Comparison of ENCODE assay signal across 23 mouse cellular contexts in genomic region chr14:89610670-89611069, GRCm38 (mm10).
DNase-seq lines count a peak whose midpoint lies in the region; ATAC-seq and TF ChIP-seq lines count a peak whose summit lies in the region.
"Had no signal": no experiment of that assay in that cellular context is flagged by ENCODE, and none has a peak within 500 bp of the region (broad histone marks: within the 10 kb centered on the region; RNA-seq: fewer than 3 reads in every experiment).

No protein-coding gene starts in this region.

- H3K9me3 ChIP-seq in liver, postnatal 0 days (ENCODE audit: low read length): no peaks in the 10 kb centered on the region
- H3K9me3 ChIP-seq in limb, embryonic 10.5 days (replicated peaks): no peaks in the 10 kb centered on the region
- H3K9me3 ChIP-seq: embryonic facial prominence, embryonic 13.5 days; forebrain, embryonic 13.5 days; heart, embryonic 10.5 days; intestine, embryonic 15.5 days had no signal

- no peak for TF ChIP-seq EP300 in liver, postnatal 0 days (IDR thresholded peaks at IDR 0.05; ENCODE audit: low read depth)

- no peak for TF ChIP-seq CTCF in liver, adult 2 months (IDR thresholded peaks at IDR 0.05; ENCODE audit: low read depth, low read length)
- no peak for TF ChIP-seq CTCF in liver, postnatal 0 days (IDR thresholded peaks at IDR 0.05; ENCODE audit: low read depth)

- H3K27ac ChIP-seq in liver, adult 2 months (replicated peaks; ENCODE audit: insufficient read depth, low read depth, low read length): no peak overlapping the region
- H3K27ac ChIP-seq in liver, postnatal 0 days (ENCODE audit: low read depth): no peak overlapping the region
- H3K27ac ChIP-seq in limb, embryonic 10.5 days: no peak overlapping the region
- H3K27ac ChIP-seq: embryonic facial prominence, embryonic 13.5 days; forebrain, embryonic 13.5 days; gastrocnemius, adult 2 months; heart, embryonic 10.5 days; hindbrain, embryonic 14.5 days; intestine, embryonic 15.5 days had no signal

- DNase-seq in liver, adult 2 months (ENCODE audit: extremely low read depth, low read depth, low spot score): peak; percentile 60
- DNase-seq in liver, postnatal 0 days: no peak
- DNase-seq in 3134 (ENCODE audit: extremely low read depth, insufficient read length, low spot score): peak; percentile 30
- DNase-seq in Muller cell, postnatal 12 days (ENCODE audit: inconsistent ontology term): peak; percentile 95
- DNase-seq in fibroblast of lung, adult 2 months (ENCODE audit: low read depth): peak; percentile 52
- DNase-seq in gastrocnemius, postnatal 36 days: no peak
- DNase-seq in limb, embryonic 10.5 days (ENCODE audit: low spot score): no peak
- DNase-seq: adrenal gland, postnatal 10 days; B cell, adult 2 months; cerebellum, adult 11-12 months; cerebellum, adult 9-11 months; cerebellum, postnatal 36 days; gastrocnemius, adult 2 months; gastrocnemius, postnatal 25 days; heart, adult 11 months; heart, postnatal 14 days had no signal

- 61% methylated on average over 2 of the region's 2 CpGs for WGBS in liver, adult 2 months
- 56% methylated on average over 2 of the region's 2 CpGs for WGBS in liver, postnatal 0 days (ENCODE audit: insufficient replicate concordance)
- 81% methylated on average over 2 of the region's 2 CpGs for WGBS in limb, embryonic 10.5 days

- H3K36me3 ChIP-seq in liver, adult 2 months (ENCODE audit: control insufficient read depth, insufficient read depth, low read length): no peaks in the 10 kb centered on the region
- H3K36me3 ChIP-seq in liver, postnatal 0 days (replicated peaks; ENCODE audit: insufficient read depth, low read length): no peaks in the 10 kb centered on the region
- H3K36me3 ChIP-seq in limb, embryonic 10.5 days: no peaks in the 10 kb centered on the region
- H3K36me3 ChIP-seq: embryonic facial prominence, embryonic 13.5 days; G1E; heart, embryonic 10.5 days; intestine, embryonic 15.5 days had no signal

- no peak overlapping the region for H3K4me2 ChIP-seq in liver, postnatal 0 days (ENCODE audit: low read depth, low read length)
- H3K4me2 ChIP-seq: embryonic facial prominence, embryonic 13.5 days; forebrain, embryonic 13.5 days; hindbrain, embryonic 14.5 days; intestine, embryonic 15.5 days had no signal

- no peak for ATAC-seq in liver, postnatal 0 days
- ATAC-seq: CD4-positive, CD25-positive, alpha-beta regulatory T cell, adult 4 months; forebrain, embryonic 13.5 days had no signal

- H3K4me1 ChIP-seq in liver, adult 2 months (ENCODE audit: control insufficient read depth, insufficient read depth, low read length): peaks cover 2% of the 10 kb centered on the region; the same call in 1 of the 2 replicates
- H3K4me1 ChIP-seq in liver, postnatal 0 days (ENCODE audit: insufficient read depth): no peaks in the 10 kb centered on the region
- no peaks in the 10 kb centered on the region for H3K4me1 ChIP-seq in limb, embryonic 10.5 days
- H3K4me1 ChIP-seq: embryonic facial prominence, embryonic 13.5 days; forebrain, embryonic 13.5 days; heart, embryonic 10.5 days; intestine, embryonic 15.5 days had no signal

- H3K9ac ChIP-seq in liver, adult 2 months (ENCODE audit: low read depth, low read length): no peak overlapping the region
- H3K9ac ChIP-seq in liver, postnatal 0 days (replicated peaks): no peak overlapping the region
- H3K9ac ChIP-seq: embryonic facial prominence, embryonic 13.5 days; forebrain, embryonic 13.5 days; hindbrain, embryonic 14.5 days; intestine, embryonic 15.5 days had no signal

- H3K27me3 ChIP-seq in liver, adult 2 months (ENCODE audit: control insufficient read depth, insufficient read depth, low read length): no peaks in the 10 kb centered on the region
- H3K27me3 ChIP-seq in liver, postnatal 0 days (ENCODE audit: insufficient read depth, low read length): no peaks in the 10 kb centered on the region
- no peaks in the 10 kb centered on the region for H3K27me3 ChIP-seq in limb, embryonic 10.5 days (ENCODE audit: low read depth, poor library complexity, severe bottlenecking)
- H3K27me3 ChIP-seq: embryonic facial prominence, embryonic 13.5 days; forebrain, embryonic 13.5 days; intestine, embryonic 15.5 days had no signal

- intact Hi-C loops in gastrocnemius, postnatal 36 days (cut with DNase I): no loop called here

- no peak overlapping the region for H3K4me3 ChIP-seq in liver, adult 2 months (ENCODE audit: insufficient read depth, low read depth, low read length)
- H3K4me3 ChIP-seq in liver, postnatal 0 days (ENCODE audit: low read depth, low read length): no peak overlapping the region
- no peak overlapping the region for H3K4me3 ChIP-seq in limb, embryonic 10.5 days
- H3K4me3 ChIP-seq: embryonic facial prominence, embryonic 13.5 days; forebrain, embryonic 13.5 days; gastrocnemius, adult 2 months; heart, embryonic 10.5 days; intestine, embryonic 15.5 days had no signal

- no peak for TF ChIP-seq POLR2A in liver, adult 2 months (IDR thresholded peaks at IDR 0.05; ENCODE audit: extremely low read depth, insufficient read depth, low read length)

- H3K79me2 ChIP-seq in liver, adult 2 months (ENCODE audit: control insufficient read depth, insufficient read depth, low read length): no peaks in the 10 kb centered on the region

Comparison
In these comparisons a context has a peak if more than half of its experiments do, and no peak if none do; other contexts are left out.
1. DNase-seq: peak in liver, adult 2 months (single experiment), 3134 (single experiment), Muller cell, postnatal 12 days (single experiment) and fibroblast of lung, adult 2 months (single experiment); none in liver, postnatal 0 days (single experiment), gastrocnemius, postnatal 36 days (0 of 2) and limb, embryonic 10.5 days (single experiment).